Mouse (Mus musculus) layer of hippocampus, adult 9-10 months (tissue): Measurements from ENCODE around the gene Nipbl.

ENCODE experiments used
- DNase-seq: peaks from one replicate; pipeline ENCODE4 v3.0.0; 2022; ENCODE audit warnings: low spot score

Gene Nipbl

GRCm38 (mm10) chr15:8416500-8417138 lies 27.6 kb downstream of the Nipbl start:
- no peak for DNase-seq

GRCm38 (mm10) chr15:8413356-8413755 lies 30.9 kb downstream of the Nipbl start:
- DNase-seq: no peak

GRCm38 (mm10) chr15:8411873-8412272 lies 32.4 kb downstream of the Nipbl start:
- DNase-seq: no peak

GRCm38 (mm10) chr15:8411168-8411837 lies 33.0 kb downstream of the Nipbl start:
- DNase-seq: no peak

GRCm38 (mm10) chr15:8407082-8407481 lies 37.2 kb downstream of the Nipbl start:
- no peak for DNase-seq

- DNase-seq: no peak
Measured at GRCm38 (mm10) chr15:8406219-8406618, 38.0 kb downstream of the Nipbl start.

- DNase-seq: no peak
Measured at GRCm38 (mm10) chr15:8402591-8402990, 41.7 kb downstream of the Nipbl start.

GRCm38 (mm10) chr15:8401536-8401935 lies 42.7 kb downstream of the Nipbl start:
- no peak for DNase-seq

GRCm38 (mm10) chr15:8391764-8392163 lies 52.5 kb downstream of the Nipbl start:
- no peak for DNase-seq

- DNase-seq: peak; percentile 31
Measured at GRCm38 (mm10) chr15:8382213-8382612, 62.0 kb downstream of the Nipbl start.

GRCm38 (mm10) chr15:8375657-8376056 lies 68.6 kb downstream of the Nipbl start:
- no peak for DNase-seq

- DNase-seq: no peak
Measured at GRCm38 (mm10) chr15:8374724-8375123, 69.5 kb downstream of the Nipbl start.

- no peak for DNase-seq
Measured at GRCm38 (mm10) chr15:8347104-8347773, 97.0 kb downstream of the Nipbl start.

- DNase-seq: no peak
Measured at GRCm38 (mm10) chr15:8340596-8340995, 103.7 kb downstream of the Nipbl start.

- DNase-seq: no peak
Measured at GRCm38 (mm10) chr15:8331547-8331946, 112.7 kb downstream of the Nipbl start.

GRCm38 (mm10) chr15:8325629-8326028 lies 118.6 kb downstream of the Nipbl start:
- DNase-seq: no peak

- no peak for DNase-seq
Measured at GRCm38 (mm10) chr15:8324833-8325232, 119.4 kb downstream of the Nipbl start.

- DNase-seq: no peak
Measured at GRCm38 (mm10) chr15:8324061-8324460, 120.2 kb downstream of the Nipbl start.

- DNase-seq: no peak
Measured at GRCm38 (mm10) chr15:8321491-8321890, 122.8 kb downstream of the Nipbl start.

GRCm38 (mm10) chr15:8319191-8319590 lies 125.1 kb downstream of the Nipbl start:
- DNase-seq: no peak

- no peak for DNase-seq
Measured at GRCm38 (mm10) chr15:8317381-8317780, 126.9 kb downstream of the Nipbl start.

- no peak for DNase-seq
Measured at GRCm38 (mm10) chr15:8305474-8305873, 138.8 kb downstream of the Nipbl start.

GRCm38 (mm10) chr15:8302944-8303343 lies 141.3 kb downstream of the Nipbl start:
- DNase-seq: no peak
